Mouse (Mus musculus): ENCODE measurements around the gene Wnt5a. TPM values are rescaled to one million over a fixed set of nuclear protein-coding genes. Genes with fewer than 3 reads are reported as not detected.
A peak's percentile ranks its signal among the peaks of the same experiment; 100 is the strongest.

The Wnt5a gene
- polyA plus RNA-seq, 1 experiment from 2014 or later: 23.2 TPM

GRCm38 (mm10) chr14:28503276-28503675, 1.3 kb upstream of the Wnt5a start:
- no peak overlapping the region for H3K27ac ChIP-seq (ENCODE audit: low read length)
- H3K27me3 ChIP-seq (replicated peaks; ENCODE audit: insufficient read depth, low read length): peaks cover 20% of the 10 kb centered on the region
- TF ChIP-seq CTCF (IDR thresholded peaks at IDR 0.05) (no peak), EP300 (IDR thresholded peaks at IDR 0.05) (no peak)
- no peaks in the 10 kb centered on the region for H3K9me3 ChIP-seq (ENCODE audit: low read length)
- 94% methylated on average over 2 of the region's 2 CpGs for WGBS
- ATAC-seq (no peak), DNase-seq (ENCODE audit: low spot score) (no peak)
- no peak overlapping the region for H3K4me3 ChIP-seq (ENCODE audit: low read depth, low read length)
- no peaks in the 10 kb centered on the region for H3K4me1 ChIP-seq (ENCODE audit: insufficient read depth, low read depth, low read length)
- no peak overlapping the region for H3K9ac ChIP-seq (replicated peaks; ENCODE audit: low read depth)
- no peak overlapping the region for H3K4me2 ChIP-seq (replicated peaks; ENCODE audit: low read depth, low read length)
- H3K36me3 ChIP-seq (ENCODE audit: insufficient read depth, low read length): no peaks in the 10 kb centered on the region

DNA sequence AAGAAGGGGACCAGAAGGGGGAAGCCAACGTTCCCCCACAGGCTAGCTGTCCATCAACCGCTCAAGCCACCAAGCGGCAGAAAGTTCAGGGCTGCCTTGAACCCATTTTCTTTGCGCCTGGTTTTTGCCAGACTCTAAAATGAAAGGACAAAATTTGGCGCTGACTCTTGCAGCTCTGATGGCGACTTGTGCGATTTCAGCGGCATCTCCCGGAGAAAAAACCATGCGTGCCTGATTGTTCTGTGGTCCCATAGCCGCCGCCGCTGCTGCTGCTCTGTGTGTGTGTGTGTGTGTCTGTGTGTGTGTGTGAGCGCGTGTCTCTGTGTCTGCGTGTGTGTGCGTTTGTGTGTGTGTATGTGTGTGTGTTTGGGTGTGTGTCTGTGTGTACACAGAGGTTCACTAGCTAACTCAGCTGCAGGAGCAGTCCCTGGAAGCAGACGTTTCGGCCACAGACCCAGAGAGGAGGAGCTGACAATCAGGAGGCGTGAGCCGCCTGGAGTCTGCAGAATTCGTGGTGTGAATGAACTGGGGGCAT, 568 bp downstream of the Wnt5a start:
- peak; percentile 22 for ATAC-seq
- Histone ChIP-seq H3K27me3 (replicated peaks; ENCODE audit: insufficient read depth, low read length) (peaks cover 34% of the 10 kb centered on the region), H3K36me3 (ENCODE audit: insufficient read depth, low read length) (no peaks in the 10 kb centered on the region), H3K9ac (replicated peaks; ENCODE audit: low read depth) (peak overlapping the region; percentile 32), H3K4me1 (ENCODE audit: insufficient read depth, low read depth, low read length) (no peaks in the 10 kb centered on the region; the same call in 1 of the 2 replicates), H3K4me3 (ENCODE audit: low read depth, low read length) (peak overlapping the region; percentile 64), H3K27ac (ENCODE audit: low read length) (peak overlapping the region; percentile 86), H3K9me3 (ENCODE audit: low read length) (no peaks in the 10 kb centered on the region), H3K4me2 (replicated peaks; ENCODE audit: low read depth, low read length) (peak overlapping the region; percentile 85)
- no peak; the same call in 1 of the 2 replicates for TF ChIP-seq CTCF (IDR thresholded peaks at IDR 0.05)
- no peak for TF ChIP-seq EP300 (IDR thresholded peaks at IDR 0.05)
- peak; percentile 43 for DNase-seq (ENCODE audit: low spot score)
- WGBS: 3% methylated on average over 22 of the region's 22 CpGs

GRCm38 (mm10) chr14:28505586-28506375, 1.2 kb downstream of the Wnt5a start:
- no peak for TF ChIP-seq CTCF (IDR thresholded peaks at IDR 0.05)
- no peak for TF ChIP-seq EP300 (IDR thresholded peaks at IDR 0.05)
- peak overlapping the region; percentile 1; the same call in 1 of the 2 replicates for H3K9ac ChIP-seq (replicated peaks; ENCODE audit: low read depth)
- H3K9me3 ChIP-seq (ENCODE audit: low read length): no peaks in the 10 kb centered on the region
- peak overlapping the region; percentile 64 for H3K4me3 ChIP-seq (ENCODE audit: low read depth, low read length)
- ATAC-seq: no peak
- peak overlapping the region; percentile 66 for H3K27ac ChIP-seq (ENCODE audit: low read length)
- DNase-seq (ENCODE audit: low spot score): peak; percentile 49
- H3K27me3 ChIP-seq (replicated peaks; ENCODE audit: insufficient read depth, low read length): peaks cover 41% of the 10 kb centered on the region
- H3K36me3 ChIP-seq (ENCODE audit: insufficient read depth, low read length): no peaks in the 10 kb centered on the region
- WGBS: 3% methylated on average over 58 of the region's 62 CpGs
- H3K4me2 ChIP-seq (replicated peaks; ENCODE audit: low read depth, low read length): peak overlapping the region; percentile 85
- H3K4me1 ChIP-seq (ENCODE audit: insufficient read depth, low read depth, low read length): peaks cover 3% of the 10 kb centered on the region; the same call in 1 of the 2 replicates

DNA sequence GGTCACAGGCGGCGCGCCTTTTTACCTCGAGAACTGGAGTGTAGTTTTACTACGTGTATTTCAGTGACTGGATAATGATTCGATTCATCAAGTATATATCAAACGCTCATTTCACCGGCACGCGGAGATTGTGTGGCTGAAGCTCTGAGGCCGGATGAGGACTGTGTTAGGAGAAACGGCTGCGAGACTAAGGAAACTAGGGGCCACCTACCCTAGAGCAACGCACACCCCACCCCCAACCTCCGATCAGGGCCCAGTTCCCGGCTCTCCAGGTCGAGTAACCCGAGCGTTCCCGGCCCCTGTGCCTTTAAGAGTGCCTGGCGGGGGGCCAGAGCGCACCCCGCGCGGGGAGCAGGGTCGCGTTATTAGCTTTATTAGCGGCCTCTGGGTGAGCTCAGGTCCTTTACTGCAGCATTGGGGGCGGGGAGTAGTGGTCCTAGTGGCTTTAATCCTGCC, 1.9 kb downstream of the Wnt5a start:
- Histone ChIP-seq H3K27me3 (replicated peaks; ENCODE audit: insufficient read depth, low read length) (peaks cover 47% of the 10 kb centered on the region), H3K9me3 (ENCODE audit: low read length) (no peaks in the 10 kb centered on the region), H3K4me2 (replicated peaks; ENCODE audit: low read depth, low read length) (peak overlapping the region; percentile 85), H3K9ac (replicated peaks; ENCODE audit: low read depth) (peak overlapping the region; percentile 6; the same call in 1 of the 2 replicates), H3K4me1 (ENCODE audit: insufficient read depth, low read depth, low read length) (peaks cover 3% of the 10 kb centered on the region; the same call in 1 of the 2 replicates), H3K36me3 (ENCODE audit: insufficient read depth, low read length) (no peaks in the 10 kb centered on the region), H3K27ac (ENCODE audit: low read length) (peak overlapping the region; percentile 66), H3K4me3 (ENCODE audit: low read depth, low read length) (peak overlapping the region; percentile 64)
- ATAC-seq: no peak
- TF ChIP-seq EP300 (IDR thresholded peaks at IDR 0.05): no peak
- TF ChIP-seq CTCF (IDR thresholded peaks at IDR 0.05): no peak
- 2% methylated on average over 29 of the region's 29 CpGs for WGBS
- peak; percentile 45 for DNase-seq (ENCODE audit: low spot score)

- DNase-seq (ENCODE audit: low spot score) (peak; percentile 18), ATAC-seq (no peak)
- Histone ChIP-seq H3K9me3 (ENCODE audit: low read length) (no peaks in the 10 kb centered on the region), H3K27ac (ENCODE audit: low read length) (peak overlapping the region; percentile 66; the same call in 1 of the 2 replicates), H3K9ac (replicated peaks; ENCODE audit: low read depth) (0 out of 2 replicates have a peak overlapping the region, but pooled peaks have one; percentile 5), H3K36me3 (ENCODE audit: insufficient read depth, low read length) (no peaks in the 10 kb centered on the region), H3K4me1 (ENCODE audit: insufficient read depth, low read depth, low read length) (peaks cover 3% of the 10 kb centered on the region; the same call in 1 of the 2 replicates), H3K4me3 (ENCODE audit: low read depth, low read length) (peak overlapping the region; percentile 64), H3K4me2 (replicated peaks; ENCODE audit: low read depth, low read length) (peak overlapping the region; percentile 85), H3K27me3 (replicated peaks; ENCODE audit: insufficient read depth, low read length) (peaks cover 47% of the 10 kb centered on the region)
- no peak for TF ChIP-seq EP300 (IDR thresholded peaks at IDR 0.05)
- no peak for TF ChIP-seq CTCF (IDR thresholded peaks at IDR 0.05)
- 2% methylated on average over 15 of the region's 15 CpGs for whole genome bisulfite sequencing
These were observed 2.5 kb downstream of the Wnt5a start for GRCm38 (mm10) chr14:28507011-28507410.

- H3K9me3 ChIP-seq (ENCODE audit: low read length): no peaks in the 10 kb centered on the region
- WGBS: 3% methylated on average over 18 of the region's 18 CpGs
- peak overlapping the region; percentile 64 for H3K4me3 ChIP-seq (ENCODE audit: low read depth, low read length)
- ATAC-seq (peak; percentile 51), DNase-seq (ENCODE audit: low spot score) (peak; percentile 84)
- H3K36me3 ChIP-seq (ENCODE audit: insufficient read depth, low read length): no peaks in the 10 kb centered on the region
- peaks cover 3% of the 10 kb centered on the region; the same call in 1 of the 2 replicates for H3K4me1 ChIP-seq (ENCODE audit: insufficient read depth, low read depth, low read length)
- no peak overlapping the region for H3K9ac ChIP-seq (replicated peaks; ENCODE audit: low read depth)
- H3K27me3 ChIP-seq (replicated peaks; ENCODE audit: insufficient read depth, low read length): peaks cover 47% of the 10 kb centered on the region
- no peak overlapping the region for H3K27ac ChIP-seq (ENCODE audit: low read length)
- peak overlapping the region; percentile 85 for H3K4me2 ChIP-seq (replicated peaks; ENCODE audit: low read depth, low read length)
- TF ChIP-seq CTCF (IDR thresholded peaks at IDR 0.05) (peak; percentile 91), EP300 (IDR thresholded peaks at IDR 0.05) (no peak)
These were observed 2.9 kb downstream of the Wnt5a start for GRCm38 (mm10) chr14:28507471-28507870.
